Mouse (Mus musculus): Measurements from ENCODE around the gene Mindy1. TPM values are rescaled to one million over a fixed set of nuclear protein-coding genes. Genes with fewer than 3 reads are reported as not detected.

The Mindy1 gene
- 29.6 and 33.9 TPM in 2 replicates for polyA plus RNA-seq (2012; rRNA removed)

DNA sequence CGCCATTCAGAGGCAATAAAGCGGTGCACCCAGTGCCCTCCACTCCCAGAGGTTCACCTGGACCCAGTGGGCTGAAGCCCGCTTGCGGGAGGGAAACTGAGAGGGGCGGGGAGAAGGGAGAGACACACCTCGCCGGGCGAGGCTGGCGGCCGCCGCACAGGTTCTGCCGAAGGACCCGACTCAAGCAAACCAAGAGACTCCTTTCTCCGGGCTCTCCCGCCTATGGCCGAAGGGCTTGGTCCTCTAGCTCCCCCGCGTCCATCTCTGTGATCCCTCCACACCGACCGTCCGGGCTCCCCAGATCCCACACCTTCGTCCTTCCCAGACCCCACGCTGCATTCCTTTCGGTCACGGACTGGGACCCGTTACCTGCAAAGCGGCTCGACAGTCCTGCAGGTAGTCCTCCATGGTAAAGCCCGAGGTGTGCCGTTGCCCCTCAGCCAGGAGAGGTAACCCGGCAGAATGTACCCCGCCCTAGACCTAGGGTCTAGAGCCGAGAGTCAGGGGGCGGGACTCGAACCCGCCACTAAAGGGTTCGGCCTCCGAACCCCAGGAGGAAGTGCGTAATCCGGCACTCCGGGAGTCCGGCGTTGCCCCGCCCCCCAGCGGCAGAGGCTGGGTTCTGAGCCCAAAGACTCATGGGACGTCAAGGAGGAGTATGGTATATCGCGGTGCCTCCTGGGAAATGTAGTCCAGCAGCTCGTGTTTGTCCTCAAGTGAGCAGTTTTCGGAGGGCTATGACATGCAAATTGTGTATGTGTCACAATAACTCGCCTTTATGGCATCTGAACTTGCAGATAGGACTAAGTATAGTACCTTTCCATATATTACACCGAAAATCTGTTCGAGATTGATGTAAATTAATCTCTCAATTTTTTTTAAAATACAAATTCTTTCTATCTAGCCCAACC is at the start of gene Mindy1, which contains the start of gene Prune1:
Gene Mindy1, plus strand, starts transcription at position 130 of the 911 bp plus-strand sequence.
Gene Prune1, minus strand, starts transcription at position 861 of the 911 bp plus-strand sequence.
- peaks cover 4% of the 10 kb centered on the region for H3K4me1 ChIP-seq (ENCODE audit: control insufficient read depth, insufficient read depth, low read length)
- peak within 1 kb of the TSS; percentile 92 for H3K27ac ChIP-seq (ENCODE audit: insufficient read depth, low read length)
- TF ChIP-seq CTCF (IDR thresholded peaks at IDR 0.05; ENCODE audit: extremely low read depth, insufficient read depth, low read length) (no peak), POLR2A (IDR thresholded peaks at IDR 0.05; ENCODE audit: extremely low read depth, insufficient read depth, low read length) (peak; percentile 64)
- H3K4me3 ChIP-seq (ENCODE audit: insufficient read depth, low read length), result peak within 1 kb of the TSS; percentile 80

GRCm38 (mm10) chr3:95232771-95233170 is 48.4 kb upstream of the Mindy1 start:
- H3K4me1 ChIP-seq (ENCODE audit: control insufficient read depth, insufficient read depth, low read length), result peaks cover 13% of the 10 kb centered on the region
- no peak overlapping the region for H3K27ac ChIP-seq (ENCODE audit: insufficient read depth, low read length)
- no peak for TF ChIP-seq POLR2A (IDR thresholded peaks at IDR 0.05; ENCODE audit: extremely low read depth, insufficient read depth, low read length)
- no peak for TF ChIP-seq CTCF (IDR thresholded peaks at IDR 0.05; ENCODE audit: extremely low read depth, insufficient read depth, low read length)

DNA sequence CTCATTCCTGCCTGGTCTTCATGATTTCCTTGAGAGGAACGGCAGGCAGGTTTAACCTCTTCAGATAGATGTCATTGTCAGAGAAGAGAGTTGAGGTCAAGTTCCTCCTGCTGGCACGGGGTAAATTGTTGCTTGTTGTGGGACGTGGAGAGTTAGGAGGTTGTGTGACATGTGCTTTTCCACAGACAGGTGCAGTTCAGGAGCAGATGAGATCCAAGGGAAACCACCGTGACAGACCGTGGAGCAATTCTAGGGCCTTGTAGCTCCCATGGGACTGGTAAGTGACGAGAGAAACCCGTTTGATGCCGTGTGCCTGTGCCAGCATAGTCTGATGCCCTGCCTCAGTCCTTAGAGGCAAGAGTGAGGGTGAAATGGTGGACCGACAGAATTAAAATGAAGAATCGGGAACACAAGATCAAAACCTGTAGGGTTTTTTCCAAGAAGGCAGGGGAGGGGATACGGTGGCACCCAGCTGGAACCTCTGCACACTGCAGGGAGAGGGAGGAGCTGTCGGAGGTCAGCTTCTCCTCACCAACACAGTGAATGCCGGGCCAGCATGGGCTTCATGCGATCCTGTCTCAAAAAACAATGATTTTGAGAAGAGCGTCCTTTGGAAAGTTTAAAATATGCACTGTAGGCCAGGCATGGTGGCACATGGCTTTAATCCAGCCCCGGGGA is 47.7 kb upstream of the Mindy1 start:
- TF ChIP-seq CTCF (IDR thresholded peaks at IDR 0.05; ENCODE audit: extremely low read depth, insufficient read depth, low read length) (no peak), POLR2A (IDR thresholded peaks at IDR 0.05; ENCODE audit: extremely low read depth, insufficient read depth, low read length) (no peak)
- Histone ChIP-seq H3K4me1 (ENCODE audit: control insufficient read depth, insufficient read depth, low read length) (peaks cover 13% of the 10 kb centered on the region), H3K4me3 (ENCODE audit: insufficient read depth, low read length) (no peak overlapping the region), H3K27ac (ENCODE audit: insufficient read depth, low read length) (no peak overlapping the region)

More at GRCm38 (mm10) chr3:95232771-95233170, 48.4 kb upstream of the Mindy1 start:
- no peak overlapping the region for H3K4me3 ChIP-seq (ENCODE audit: insufficient read depth, low read length)

GRCm38 (mm10) chr3:95235386-95236301 is 45.5 kb upstream of the Mindy1 start:
- Histone ChIP-seq H3K4me1 (ENCODE audit: control insufficient read depth, insufficient read depth, low read length) (peaks cover 11% of the 10 kb centered on the region), H3K27ac (ENCODE audit: insufficient read depth, low read length) (no peak overlapping the region), H3K4me3 (ENCODE audit: insufficient read depth, low read length) (no peak overlapping the region)
- TF ChIP-seq POLR2A (IDR thresholded peaks at IDR 0.05; ENCODE audit: extremely low read depth, insufficient read depth, low read length) (no peak), CTCF (IDR thresholded peaks at IDR 0.05; ENCODE audit: extremely low read depth, insufficient read depth, low read length) (no peak)

DNA sequence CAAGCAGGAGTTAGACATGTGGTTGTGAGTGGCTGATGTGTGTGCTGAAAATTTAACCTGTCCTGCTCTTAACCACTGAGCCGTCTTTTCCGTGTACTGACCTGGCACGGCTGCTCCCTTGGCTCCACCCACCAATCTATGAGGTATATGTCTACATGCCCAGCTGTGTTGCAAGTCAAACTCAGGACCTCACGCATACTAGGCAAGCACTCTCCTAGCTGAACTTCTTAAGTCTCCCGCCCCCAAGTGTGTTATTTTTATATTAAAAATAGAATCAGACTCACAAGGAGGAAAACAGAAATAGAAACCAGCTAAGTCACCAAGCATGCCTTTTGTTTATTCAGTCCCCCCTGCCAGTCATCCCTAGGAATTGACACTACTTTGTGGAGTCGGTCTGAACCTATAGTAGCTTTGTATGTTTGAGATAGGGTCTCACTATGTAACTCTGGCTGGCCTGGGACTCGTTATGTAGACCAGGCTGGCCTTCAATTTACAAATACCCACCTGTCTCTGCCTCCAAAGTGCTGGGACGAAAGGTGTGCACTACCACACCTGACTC is 43.5 kb upstream of the Mindy1 start:
- Histone ChIP-seq H3K27ac (ENCODE audit: insufficient read depth, low read length) (no peak overlapping the region), H3K4me1 (ENCODE audit: control insufficient read depth, insufficient read depth, low read length) (peaks cover 4% of the 10 kb centered on the region; the same call in 1 of the 2 replicates), H3K4me3 (ENCODE audit: insufficient read depth, low read length) (no peak overlapping the region)
- no peak for TF ChIP-seq POLR2A (IDR thresholded peaks at IDR 0.05; ENCODE audit: extremely low read depth, insufficient read depth, low read length)
- no peak for TF ChIP-seq CTCF (IDR thresholded peaks at IDR 0.05; ENCODE audit: extremely low read depth, insufficient read depth, low read length)

DNA sequence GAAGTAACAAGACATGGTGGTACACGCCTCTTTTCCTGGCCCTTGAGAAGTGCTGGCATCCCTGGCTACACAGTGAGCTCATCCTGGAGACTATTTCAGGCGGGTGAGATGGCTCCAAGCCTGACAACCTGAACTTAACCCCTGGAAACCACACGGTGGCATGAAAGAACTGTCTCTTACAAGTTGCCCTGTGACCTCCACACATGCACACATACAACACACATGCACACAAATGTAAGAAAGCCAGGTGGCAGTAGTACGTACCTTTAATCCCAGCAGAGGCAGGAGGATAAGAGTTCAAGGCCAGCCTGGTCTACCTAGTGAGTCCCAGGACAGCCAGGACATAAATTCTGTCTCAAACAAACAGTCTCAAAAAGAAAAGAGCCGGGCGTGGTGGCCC is 42.1 kb upstream of the Mindy1 start:
- TF ChIP-seq POLR2A (IDR thresholded peaks at IDR 0.05; ENCODE audit: extremely low read depth, insufficient read depth, low read length) (no peak), CTCF (IDR thresholded peaks at IDR 0.05; ENCODE audit: extremely low read depth, insufficient read depth, low read length) (no peak)
- Histone ChIP-seq H3K27ac (ENCODE audit: insufficient read depth, low read length) (no peak overlapping the region), H3K4me3 (ENCODE audit: insufficient read depth, low read length) (no peak overlapping the region), H3K4me1 (ENCODE audit: control insufficient read depth, insufficient read depth, low read length) (peaks cover 4% of the 10 kb centered on the region; the same call in 1 of the 2 replicates)

DNA sequence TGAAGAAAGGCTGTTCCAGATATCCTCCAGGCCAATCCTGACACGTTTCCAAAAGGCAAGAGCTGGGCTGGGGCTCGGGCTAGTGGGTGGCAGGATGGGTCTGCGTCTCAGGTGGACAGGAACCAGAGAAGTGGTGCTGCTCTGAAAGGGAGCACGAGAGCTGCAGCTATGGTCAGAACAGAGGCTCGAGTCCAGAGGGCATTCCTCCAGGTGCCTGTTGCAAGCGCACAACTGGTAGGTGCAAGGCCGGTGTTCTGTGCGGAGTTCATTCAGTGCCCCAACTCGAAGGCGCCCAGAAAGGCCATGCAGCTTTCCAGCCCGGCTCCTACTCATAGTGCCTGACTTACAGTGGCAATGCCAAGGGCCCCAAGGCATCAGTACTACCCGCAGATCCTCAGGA is 41.2 kb upstream of the Mindy1 start:
- no peak overlapping the region for H3K27ac ChIP-seq (ENCODE audit: insufficient read depth, low read length)
- peaks cover 4% of the 10 kb centered on the region; the same call in 1 of the 2 replicates for H3K4me1 ChIP-seq (ENCODE audit: control insufficient read depth, insufficient read depth, low read length)
- H3K4me3 ChIP-seq (ENCODE audit: insufficient read depth, low read length), result no peak overlapping the region
- TF ChIP-seq CTCF (IDR thresholded peaks at IDR 0.05; ENCODE audit: extremely low read depth, insufficient read depth, low read length) (no peak), POLR2A (IDR thresholded peaks at IDR 0.05; ENCODE audit: extremely low read depth, insufficient read depth, low read length) (no peak)

DNA sequence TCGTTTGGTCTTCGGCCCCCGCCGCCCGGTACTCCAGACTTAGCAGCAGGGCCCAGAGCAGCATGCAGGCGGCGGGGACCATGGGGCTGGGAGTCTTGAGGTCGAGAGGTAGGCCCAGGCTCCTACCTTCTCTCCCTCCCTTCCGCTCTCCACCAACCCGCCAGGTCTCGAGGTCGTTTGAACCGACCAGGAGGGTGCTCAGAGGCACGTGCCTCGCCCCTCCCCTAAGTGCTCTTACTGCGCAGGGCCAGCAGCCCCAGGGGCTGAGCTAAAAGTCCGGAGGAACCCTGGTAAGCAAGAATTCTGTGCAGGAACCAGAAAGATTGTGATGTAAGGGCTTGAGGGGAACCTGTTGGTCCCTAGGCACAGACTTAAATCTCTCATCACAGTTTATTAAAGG is 40.2 kb upstream of the Mindy1 start:
- Histone ChIP-seq H3K4me3 (ENCODE audit: insufficient read depth, low read length) (no peak overlapping the region), H3K4me1 (ENCODE audit: control insufficient read depth, insufficient read depth, low read length) (peaks cover 4% of the 10 kb centered on the region; the same call in 1 of the 2 replicates), H3K27ac (ENCODE audit: insufficient read depth, low read length) (no peak overlapping the region)
- TF ChIP-seq CTCF (IDR thresholded peaks at IDR 0.05; ENCODE audit: extremely low read depth, insufficient read depth, low read length) (no peak), POLR2A (IDR thresholded peaks at IDR 0.05; ENCODE audit: extremely low read depth, insufficient read depth, low read length) (no peak)

All from cortical plate, adult 2 months (tissue).